Mouse (Mus musculus) MEL (cell line): ENCODE results near the gene C1qtnf1. TPM values are rescaled to one million over a fixed set of nuclear protein-coding genes. Genes with fewer than 3 reads are reported as not detected.

ENCODE experiments used
- DNase-seq: peaks from one replicate; pipeline ENCODE4 v3.0.0; 2011; ENCODE audit warnings: low read depth, low spot score
- H3K27ac ChIP-seq: 2 replicates; pipeline ENCODE4 v1.5.1; 2012; ENCODE audit warnings: low read depth, mild to moderate bottlenecking, control low read depth, low read length, moderate library complexity; ENCODE audit not compliant: control insufficient read depth
- H3K27me3 ChIP-seq, 2 experiments: fragments of 150-350 bp in 1 of 2; sonication (generic) in 1 of 2; 2 replicates each; pipeline ENCODE4 v1.6.1; 2012; ENCODE audit warnings: low read length in 2 of 2, mild to moderate bottlenecking in 2 of 2, improper control_type of control experiment in 1 of 2, moderate library complexity in 1 of 2; ENCODE audit not compliant: insufficient read depth in 2 of 2, control insufficient read depth in 1 of 2
- H3K36me3 ChIP-seq, 2 experiments: 2 replicates each; pipeline ENCODE4 v1.6.1; 2012 to 2014; ENCODE audit warnings: low read length in 2 of 2, improper control_type of control experiment in 1 of 2, inconsistent platforms in 1 of 2, mild to moderate bottlenecking in 1 of 2; ENCODE audit not compliant: insufficient read depth in 2 of 2, control insufficient read depth in 1 of 2
- H3K4me1 ChIP-seq, 2 experiments: fragments of 150-350 bp in 1 of 2; sonication (generic) in 1 of 2; 2 replicates each; pipeline ENCODE4 v1.6.1; 2012; ENCODE audit warnings: low read length in 2 of 2, improper control_type of control experiment in 1 of 2, mild to moderate bottlenecking in 1 of 2; ENCODE audit not compliant: insufficient read depth in 2 of 2, control insufficient read depth in 1 of 2
- H3K4me3 ChIP-seq, 2 experiments: fragments of 150-350 bp in 1 of 2; sonication (generic) in 1 of 2; 2 replicates each; pipeline ENCODE4 v1.5.1; 2012; ENCODE audit warnings: low read depth in 2 of 2, low read length in 2 of 2, mild to moderate bottlenecking in 2 of 2, moderate library complexity in 2 of 2, control low read depth in 1 of 2, improper control_type of control experiment in 1 of 2; ENCODE audit not compliant: control insufficient read depth in 1 of 2, insufficient read depth in 1 of 2
- H3K79me2 ChIP-seq: 2 replicates; pipeline ENCODE4 v1.6.1; 2012; ENCODE audit warnings: mild to moderate bottlenecking, low read length, moderate library complexity; ENCODE audit not compliant: control insufficient read depth, poor library complexity, insufficient read depth
- H3K9ac ChIP-seq: 2 replicates; pipeline ENCODE4 v1.6.1; 2012; ENCODE audit warnings: low read depth, mild to moderate bottlenecking, control low read depth, low read length, moderate library complexity; ENCODE audit not compliant: control insufficient read depth, poor library complexity, severe bottlenecking
- H3K9me3 ChIP-seq: fragments of 150-350 bp; sonication (generic); replicated peaks from 2 replicates; pipeline ENCODE4 v1.6.1; 2012; ENCODE audit warnings: mild to moderate bottlenecking, low read length, improper control_type of control experiment, moderate library complexity; ENCODE audit not compliant: insufficient read depth
- CHD1 ChIP-seq: IDR thresholded peaks from 2 replicates; pipeline ENCODE4 v1.6.1; 2012; ENCODE audit warnings: low read depth, mild to moderate bottlenecking, inconsistent platforms, low read length, improper control_type of control experiment
- CHD2 ChIP-seq: IDR thresholded peaks from 2 replicates; pipeline ENCODE4 v1.6.1; 2011; ENCODE audit warnings: low read length, improper control_type of control experiment
- E2F4 ChIP-seq: IDR thresholded peaks from 2 replicates; pipeline ENCODE4 v1.6.1; 2011; ENCODE audit warnings: low read depth, low read length, improper control_type of control experiment, borderline replicate concordance
- ELF1 ChIP-seq: IDR thresholded peaks from 2 replicates; pipeline ENCODE4 v1.6.1; 2014; ENCODE audit warnings: low read depth, mild to moderate bottlenecking, inconsistent platforms, low read length, improper control_type of control experiment, moderate library complexity
- EP300 ChIP-seq, 2 experiments: IDR thresholded peaks; 2 replicates each; pipeline ENCODE4 v1.6.1; 2011; ENCODE audit warnings: improper control_type of control experiment in 2 of 2, low read length in 2 of 2, low read depth in 1 of 2, mild to moderate bottlenecking in 1 of 2
- ETS1 ChIP-seq: IDR thresholded peaks from 2 replicates; pipeline ENCODE4 v1.6.1; 2012; ENCODE audit warnings: low read depth, mild to moderate bottlenecking, inconsistent platforms, low read length, improper control_type of control experiment, moderate library complexity
- GABPA ChIP-seq: IDR thresholded peaks from 2 replicates; pipeline ENCODE4 v1.6.1; 2012; ENCODE audit warnings: low read depth, mild to moderate bottlenecking, inconsistent platforms, low read length, improper control_type of control experiment, moderate library complexity
- HCFC1 ChIP-seq: IDR thresholded peaks from 2 replicates; pipeline ENCODE4 v1.6.1; 2012; ENCODE audit warnings: low read depth, mild to moderate bottlenecking, inconsistent platforms, low read length, improper control_type of control experiment, moderate library complexity
- KAT2A ChIP-seq: conservative IDR thresholded peaks from 2 replicates; pipeline ENCODE4 v1.6.1; 2012; ENCODE audit warnings: low read depth, low read length, improper control_type of control experiment, inconsistent platforms
- MAFK ChIP-seq: IDR thresholded peaks from 2 replicates; pipeline ENCODE4 v1.6.1; 2011; ENCODE audit warnings: low read depth, mild to moderate bottlenecking, low read length, improper control_type of control experiment, borderline replicate concordance
- MAZ ChIP-seq: IDR thresholded peaks from 2 replicates; pipeline ENCODE4 v1.6.1; 2012; ENCODE audit warnings: low read depth, mild to moderate bottlenecking, inconsistent platforms, low read length, improper control_type of control experiment
- MXI1 ChIP-seq: IDR thresholded peaks from 2 replicates; pipeline ENCODE4 v1.6.1; 2011; ENCODE audit warnings: mild to moderate bottlenecking, low read depth, low read length, improper control_type of control experiment
- MYB ChIP-seq: IDR thresholded peaks from 2 replicates; pipeline ENCODE4 v1.6.1; 2011; ENCODE audit warnings: mild to moderate bottlenecking, low read depth, low read length, improper control_type of control experiment
- MYC ChIP-seq: IDR thresholded peaks from 2 replicates; pipeline ENCODE4 v1.6.1; 2011; ENCODE audit warnings: low read depth, mild to moderate bottlenecking, low read length, improper control_type of control experiment, moderate library complexity
- NELFE ChIP-seq: IDR thresholded peaks from 2 replicates; pipeline ENCODE4 v1.6.1; 2011; ENCODE audit warnings: low read depth, low read length, improper control_type of control experiment
- NRF1 ChIP-seq: IDR thresholded peaks from 2 replicates; pipeline ENCODE4 v1.6.1; 2014; ENCODE audit warnings: low read depth, mild to moderate bottlenecking, inconsistent platforms, low read length, improper control_type of control experiment, moderate library complexity; ENCODE audit not compliant: poor library complexity, insufficient read depth, severe bottlenecking
- POLR2A ChIP-seq, 2 experiments: IDR thresholded peaks; 2 replicates each; pipeline ENCODE4 v1.6.1; 2011 to 2012; ENCODE audit warnings: low read length in 2 of 2, mild to moderate bottlenecking in 2 of 2, control low read depth in 1 of 2, improper control_type of control experiment in 1 of 2, low read depth in 1 of 2, moderate library complexity in 1 of 2; ENCODE audit not compliant: control insufficient read depth in 1 of 2, insufficient read depth in 1 of 2, poor library complexity in 1 of 2
- POLR2AphosphoS2 ChIP-seq: IDR thresholded peaks from 2 replicates; pipeline ENCODE4 v1.6.1; 2011; ENCODE audit warnings: low read length, improper control_type of control experiment
- POLR2AphosphoS5 ChIP-seq: IDR thresholded peaks from 2 replicates; pipeline ENCODE4 v1.6.1; 2012; ENCODE audit warnings: low read depth, borderline replicate concordance, mild to moderate bottlenecking, inconsistent platforms, low read length, moderate library complexity, mixed read lengths
- RCOR1 ChIP-seq: IDR thresholded peaks from 2 replicates; pipeline ENCODE4 v1.6.1; 2012; ENCODE audit warnings: low read depth, mild to moderate bottlenecking, inconsistent platforms, low read length, improper control_type of control experiment
- TBP ChIP-seq: IDR thresholded peaks from 2 replicates; pipeline ENCODE4 v1.8.0; 2011; ENCODE audit warnings: low read depth, low read length, improper control_type of control experiment
- UBTF ChIP-seq: IDR thresholded peaks from 2 replicates; pipeline ENCODE4 v1.6.1; 2012; ENCODE audit warnings: low read depth, mild to moderate bottlenecking, inconsistent platforms, low read length, improper control_type of control experiment, moderate library complexity, borderline replicate concordance; ENCODE audit not compliant: insufficient read depth
- USF2 ChIP-seq, 2 experiments: IDR thresholded peaks; 2 replicates each; pipeline ENCODE4 v1.6.1; 2011 to 2012; ENCODE audit warnings: improper control_type of control experiment in 2 of 2, low read length in 2 of 2, borderline replicate concordance in 1 of 2, inconsistent platforms in 1 of 2, low read depth in 1 of 2, mild to moderate bottlenecking in 1 of 2; ENCODE audit not compliant: insufficient read depth in 1 of 2
- ZKSCAN1 ChIP-seq: IDR thresholded peaks from 2 replicates; pipeline ENCODE4 v1.6.1; 2012; ENCODE audit warnings: low read depth, mild to moderate bottlenecking, inconsistent platforms, low read length, improper control_type of control experiment, moderate library complexity
- ZMIZ1 ChIP-seq: IDR thresholded peaks from 2 replicates; pipeline ENCODE4 v1.6.1; 2012; ENCODE audit warnings: low read depth, mild to moderate bottlenecking, inconsistent platforms, low read length, improper control_type of control experiment, moderate library complexity
- ZNF384 ChIP-seq: IDR thresholded peaks from 2 replicates; pipeline ENCODE4 v1.6.1; 2012; ENCODE audit warnings: low read depth, mild to moderate bottlenecking, inconsistent platforms, low read length, improper control_type of control experiment
- polyA plus RNA-seq, 2 experiments: library from polyadenylated mRNA; stranded (reverse) in 1 of 2; unstranded in 1 of 2; fragments of >175 nt in 1 of 2; fragments of >200 nt in 1 of 2; gene quantifications; 2 replicates each; pipeline versions ENCODE4 v1.2.1 to v1.2.4; 2012; ENCODE audit warnings: low replicate concordance in 2 of 2, low read depth in 1 of 2; ENCODE audit not compliant: insufficient read length in 2 of 2, insufficient read depth in 1 of 2, missing spikeins in 1 of 2
- total RNA-seq: library from RNA; depleted of rRNA; stranded (reverse); fragments of 300-350 nt; gene quantifications from 2 replicates; pipeline ENCODE4 v1.2.3, GENCODE M21; 2012

C1qtnf1 gene
- total and polyA plus RNA-seq, 3 experiments = 0.27 to 0.72 TPM; not detected in 1

DNA sequence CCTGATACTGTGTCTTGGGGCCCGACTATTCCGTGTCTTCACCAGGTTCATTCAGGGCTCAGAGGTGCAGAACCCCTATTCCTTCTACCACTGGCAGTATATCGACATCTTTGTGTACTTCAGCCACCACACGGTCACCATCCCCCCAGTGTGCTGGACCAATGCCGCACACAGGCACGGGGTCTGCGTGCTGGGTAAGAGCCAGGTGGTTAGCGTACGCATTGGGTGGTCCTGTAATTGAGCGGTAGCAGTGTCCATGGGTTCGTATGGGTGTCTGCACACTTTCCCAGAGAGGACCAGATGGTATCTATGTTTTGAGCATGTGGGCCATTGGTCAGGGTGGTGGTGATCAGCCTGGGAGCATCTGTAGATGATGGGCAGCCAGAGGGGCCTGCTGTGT, 53.2 kb downstream of the C1qtnf1 start:
- H3K36me3 ChIP-seq = peaks cover 1 to 7% of the 10 kb centered on the region in 2 experiments; a peak in 2 of 4 replicates
- TF ChIP-seq POLR2AphosphoS5 = no peak
- TF ChIP-seq POLR2AphosphoS2 = no peak
- TF ChIP-seq NRF1 = no peak
- TF ChIP-seq TBP = no peak
- TF ChIP-seq MAZ = no peak
- TF ChIP-seq GABPA = no peak
- TF ChIP-seq ZNF384 = no peak
- no peak for TF ChIP-seq ZKSCAN1
- TF ChIP-seq KAT2A = no peak
- no peak for TF ChIP-seq MAFK
- TF ChIP-seq POLR2A (IDR thresholded peaks at IDR 0.05; ENCODE audit: control insufficient read depth in 1 of 2, insufficient read depth in 1 of 2, low read depth in 1 of 2, low read length in 2 of 2, poor library complexity in 1 of 2) = no peak
- no peak for TF ChIP-seq ZMIZ1
- TF ChIP-seq ELF1 = no peak
- TF ChIP-seq RCOR1 = no peak
- no peak for TF ChIP-seq MXI1
- TF ChIP-seq MYB = no peak
- no peak for TF ChIP-seq CHD1
- TF ChIP-seq ETS1 = no peak
- TF ChIP-seq MYC = no peak
- TF ChIP-seq UBTF = no peak
- DNase-seq = no peak
- H3K9ac ChIP-seq = no peak overlapping the region
- no peaks in the 10 kb centered on the region for H3K9me3 ChIP-seq
- H3K79me2 ChIP-seq = 0 out of 2 replicates have a peak, but pooled peaks cover 4% of the 10 kb centered on the region
- H3K4me1 ChIP-seq = peaks cover 4 to 8% of the 10 kb centered on the region in 2 experiments
- H3K27ac ChIP-seq = no peak overlapping the region
- H3K4me3 ChIP-seq = no peak overlapping the region
- no peaks in the 10 kb centered on the region for H3K27me3 ChIP-seq

DNA sequence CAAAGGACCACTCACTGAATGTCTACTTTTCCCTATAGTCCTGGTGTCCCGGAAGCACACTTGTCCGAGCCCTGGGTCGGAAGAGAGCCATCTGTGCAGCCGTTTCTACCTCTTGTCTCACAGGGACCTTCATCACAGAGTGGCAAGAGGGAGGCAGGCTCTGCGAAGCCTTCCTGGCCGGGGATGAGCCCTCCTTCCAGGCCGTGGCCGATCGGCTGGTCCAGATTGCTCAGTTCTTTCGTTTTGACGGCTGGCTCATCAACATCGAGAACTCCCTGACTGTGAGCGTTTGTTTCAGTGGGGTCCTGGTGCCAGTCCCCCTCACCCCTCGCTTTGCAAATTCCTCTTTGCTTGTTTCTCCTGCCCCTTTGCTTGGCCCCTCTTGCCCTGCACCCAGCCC, 53.7 kb downstream of the C1qtnf1 start:
- H3K36me3 ChIP-seq = peaks cover 1 to 7% of the 10 kb centered on the region in 2 experiments; a peak in 2 of 4 replicates

More for the DNA sequence above, 53.7 kb downstream of the C1qtnf1 start:
- Histone ChIP-seq H3K4me1 (peaks cover 2 to 8% of the 10 kb centered on the region in 2 experiments; a peak in 3 of 4 replicates), H3K9ac (no peak overlapping the region), H3K27me3 (no peaks in the 10 kb centered on the region), H3K4me3 (no peak overlapping the region), H3K79me2 (0 out of 2 replicates have a peak, but pooled peaks cover 4% of the 10 kb centered on the region), H3K27ac (no peak overlapping the region), H3K9me3 (no peaks in the 10 kb centered on the region)
- no peak for DNase-seq
- no peak for TF ChIP-seq POLR2AphosphoS5
- no peak for TF ChIP-seq ZKSCAN1
- TF ChIP-seq NELFE = no peak
- no peak for TF ChIP-seq CHD2
- TF ChIP-seq ZNF384 = no peak
- TF ChIP-seq UBTF = no peak
- no peak for TF ChIP-seq ETS1
- no peak for TF ChIP-seq RCOR1
- TF ChIP-seq USF2 (IDR thresholded peaks at IDR 0.05; ENCODE audit: borderline replicate concordance in 1 of 2, insufficient read depth in 1 of 2, low read depth in 1 of 2, low read length in 2 of 2) = no peak
- TF ChIP-seq EP300 (IDR thresholded peaks at IDR 0.05; ENCODE audit: low read depth in 1 of 2, low read length in 2 of 2) = no peak
- TF ChIP-seq E2F4 = no peak
- TF ChIP-seq HCFC1 = no peak
- TF ChIP-seq TBP = no peak
